Mouse (Mus musculus) 416B (cell line): Measurements from ENCODE around the gene Olfr1143.

Source experiments
- DNase-seq: peaks from one replicate; pipeline ENCODE4 v3.0.0; 2011; ENCODE audit warnings: low read depth

Gene Olfr1143

DNA sequence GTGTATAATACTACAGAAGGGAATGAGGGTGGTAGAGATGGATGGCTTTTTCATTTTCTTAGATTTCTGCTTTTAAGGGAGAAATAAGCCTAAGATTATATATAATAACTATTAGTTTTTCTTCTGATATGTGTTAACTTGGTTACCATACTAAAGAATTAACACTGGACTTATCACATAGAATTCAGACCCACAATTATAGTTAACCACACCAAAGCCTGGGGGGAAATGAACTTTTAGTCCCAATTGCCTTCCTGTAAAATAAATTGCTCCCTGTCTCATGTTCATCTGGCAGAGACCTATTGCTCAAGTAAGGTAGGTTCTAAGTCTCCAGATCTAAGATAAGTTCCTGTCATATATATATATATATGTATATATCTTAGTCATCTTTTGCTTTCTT is at the start of gene Olfr1143:
Gene Olfr1143, plus strand, starts transcription at position 301 of the 400 bp plus-strand sequence.
- DNase-seq = no peak

DNA sequence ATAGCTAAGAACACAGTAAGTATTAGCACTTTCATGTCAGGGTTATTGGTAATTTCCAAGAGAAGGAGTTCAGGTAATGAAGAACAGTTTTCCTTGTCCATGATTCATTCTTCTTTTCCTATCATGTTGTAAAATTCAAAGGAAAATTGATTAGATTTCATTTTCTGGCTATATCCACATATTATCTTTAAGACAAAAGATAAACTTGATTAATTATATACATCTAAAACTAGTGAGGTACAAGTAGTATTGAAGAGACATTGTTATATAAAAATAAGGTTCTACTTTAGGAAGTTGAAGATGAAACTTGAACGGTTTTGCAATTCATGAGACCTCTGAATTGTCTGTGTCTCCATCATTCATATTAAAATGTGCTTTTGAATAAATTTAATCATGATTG is 46.5 kb upstream of the Olfr1143 start, which contains the start of gene Olfr1141:
Gene Olfr1141, minus strand, starts transcription at position 101 of the 400 bp plus-strand sequence.
- no peak for DNase-seq

DNA sequence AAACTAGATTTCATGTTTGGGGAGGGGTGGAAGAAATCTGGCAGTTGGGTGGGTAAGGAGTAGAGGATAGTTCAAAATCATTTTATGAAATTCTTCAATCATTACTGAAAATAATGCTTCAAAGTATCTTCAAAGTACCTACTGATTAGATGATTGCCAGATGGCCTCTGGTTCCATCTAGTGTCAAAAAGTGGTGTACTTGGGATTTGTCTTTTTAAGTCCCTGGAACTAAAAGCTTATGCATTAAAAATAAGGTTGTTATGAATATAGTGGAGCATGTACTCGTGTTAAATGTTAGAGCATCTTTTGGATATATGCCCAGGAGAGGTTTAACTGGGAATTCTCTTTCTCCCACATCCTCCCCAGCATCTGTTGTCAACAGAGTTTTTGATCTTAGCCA is 24.2 kb upstream of the Olfr1143 start:
- DNase-seq = peak; percentile 3

DNA sequence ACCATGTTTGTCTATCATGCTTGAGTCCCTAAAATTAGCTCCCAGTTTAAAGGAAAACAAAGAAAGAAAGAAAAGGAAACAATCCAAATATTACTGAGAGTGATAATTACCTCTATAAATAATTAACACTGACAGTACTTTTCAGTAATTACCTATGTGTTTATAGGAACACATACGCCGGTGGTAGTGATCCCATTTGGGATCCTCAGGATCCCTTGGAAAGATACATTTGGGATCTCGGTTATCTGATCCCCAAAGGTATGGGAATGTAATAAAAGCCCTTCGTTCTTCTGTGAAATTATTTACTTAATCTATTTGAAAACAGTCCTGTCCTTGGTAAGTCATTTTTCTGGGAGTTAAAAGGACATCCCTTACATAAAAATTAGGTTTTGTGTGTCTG is 21.2 kb upstream of the Olfr1143 start, which contains the start of gene Olfr152:
Gene Olfr152, plus strand, starts transcription at position 301 of the 400 bp plus-strand sequence.
- DNase-seq = no peak

DNA sequence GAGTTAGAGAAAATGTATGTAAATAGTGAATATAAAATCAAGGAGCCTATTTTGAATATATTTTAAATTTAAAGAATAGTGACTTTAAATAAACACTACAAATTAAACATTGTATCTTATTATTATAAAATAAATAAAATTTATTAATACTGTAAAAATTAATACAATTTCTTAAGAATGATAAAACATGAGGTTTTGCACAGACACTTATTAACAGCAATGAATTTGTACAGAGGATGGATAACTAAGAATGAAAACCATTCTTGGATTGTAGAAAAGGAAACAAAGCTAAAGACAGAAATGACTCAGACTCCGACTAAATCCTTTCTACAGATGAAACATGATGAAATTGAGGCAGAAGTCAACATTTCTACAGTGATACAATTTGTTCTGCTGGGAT is 9.1 kb downstream of the Olfr1143 start, which contains the start of gene Olfr1145:
Gene Olfr1145, plus strand, starts transcription at position 301 of the 400 bp plus-strand sequence.
- no peak for DNase-seq

DNA sequence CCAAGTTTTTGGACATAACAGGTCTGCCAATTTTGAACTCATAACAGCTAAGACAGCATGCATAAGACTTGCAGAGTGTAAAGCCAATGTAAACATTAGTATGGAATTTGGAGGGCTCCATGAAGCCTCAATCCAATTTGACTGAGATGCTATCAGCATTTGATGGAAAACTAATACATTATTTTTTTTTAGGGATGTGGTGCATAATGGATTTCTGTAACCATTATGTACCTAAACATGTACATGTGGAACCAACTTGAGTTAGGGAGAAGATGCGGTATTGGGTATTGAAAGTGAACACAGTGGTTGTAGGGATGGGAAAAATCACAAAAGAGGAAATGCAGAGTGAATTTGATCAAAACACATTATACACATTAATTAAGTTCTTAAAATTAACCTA is 29.8 kb downstream of the Olfr1143 start, which contains the start of gene Olfr1148:
Gene Olfr1148, plus strand, starts transcription at position 301 of the 400 bp plus-strand sequence.
- no peak for DNase-seq

DNA sequence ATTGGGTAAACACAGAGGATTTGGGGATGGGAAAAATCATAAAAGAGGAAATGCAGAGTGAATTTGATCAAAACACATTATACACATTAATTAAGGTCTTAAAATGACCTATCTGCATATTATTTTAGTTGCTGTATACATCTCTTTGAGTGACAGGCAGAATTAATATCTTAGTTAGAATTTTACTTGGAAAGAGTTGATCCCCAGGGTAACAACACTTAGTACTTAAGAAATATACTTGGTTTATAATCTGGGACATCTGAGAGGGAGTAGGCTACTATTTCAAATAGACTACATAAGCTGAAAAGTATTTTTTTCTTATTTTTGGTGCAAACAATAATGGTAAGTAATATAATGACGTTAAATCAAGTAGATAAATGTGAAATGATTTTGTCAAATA is 43.3 kb downstream of the Olfr1143 start, which contains the start of gene Olfr1150-ps1:
Gene Olfr1150-ps1, plus strand, starts transcription at position 301 of the 400 bp plus-strand sequence.
- DNase-seq = no peak
